Mouse (Mus musculus) CH12.LX (cell line): ENCODE results near the gene Lrig2. TPM values are rescaled to one million over a fixed set of nuclear protein-coding genes. Genes with fewer than 3 reads are reported as not detected.

Experiments used
- DNase-seq: peaks from one replicate; pipeline ENCODE4 v3.0.0-alpha.2; 2013; ENCODE audit errors: extremely low read depth
- H3K27ac ChIP-seq: 2 replicates; pipeline ENCODE4 v1.5.1; 2012; ENCODE audit warnings: low read depth, mild to moderate bottlenecking, control low read depth, moderate library complexity; ENCODE audit not compliant: insufficient read depth
- H3K27me3 ChIP-seq: replicated peaks from 2 replicates; pipeline ENCODE3; 2012; ENCODE audit warnings: inconsistent platforms
- H3K36me3 ChIP-seq, 2 experiments: replicated peaks in 1 of 2; 2 replicates each; pipeline versions ENCODE3 to v1.6.1; 2012; ENCODE audit warnings: inconsistent platforms in 1 of 2, low read length in 1 of 2, mild to moderate bottlenecking in 1 of 2, mixed read lengths in 1 of 2, moderate library complexity in 1 of 2; ENCODE audit not compliant: control insufficient read depth in 1 of 2, insufficient read depth in 1 of 2
- H3K4me1 ChIP-seq, 2 experiments: 2 replicates each; pipeline ENCODE4 v1.6.1; 2012; ENCODE audit warnings: inconsistent platforms in 1 of 2, moderate library complexity in 1 of 2; ENCODE audit not compliant: insufficient read depth in 2 of 2, control insufficient read depth in 1 of 2
- H3K4me2 ChIP-seq: 2 replicates; pipeline ENCODE4 v1.6.1; 2012; ENCODE audit warnings: low read depth, mild to moderate bottlenecking, control low read depth; ENCODE audit not compliant: poor library complexity, insufficient read depth, severe bottlenecking
- H3K4me3 ChIP-seq, 3 experiments: fragments of 150-350 bp in 1 of 3; sonication (generic) in 1 of 3; replicated peaks in 1 of 3; 2 replicates each; pipeline versions ENCODE3 to v1.5.1; 2011 to 2012; ENCODE audit warnings: low read depth in 2 of 3, low read length in 2 of 3, mild to moderate bottlenecking in 2 of 3, moderate library complexity in 2 of 3, control low read depth in 1 of 3, improper control_type of control experiment in 1 of 3, inconsistent platforms in 1 of 3, mixed read lengths in 1 of 3; ENCODE audit not compliant: poor library complexity in 1 of 3
- H3K79me2 ChIP-seq: replicated peaks from 2 replicates; pipeline ENCODE4 v1.6.1; 2012; ENCODE audit warnings: mild to moderate bottlenecking, moderate library complexity; ENCODE audit not compliant: control insufficient read depth, poor library complexity, insufficient read depth, severe bottlenecking; ENCODE audit errors: extremely low read depth
- H3K9ac ChIP-seq: 2 replicates; pipeline ENCODE4 v1.6.1; 2012; ENCODE audit warnings: low read depth, mild to moderate bottlenecking, control low read depth, moderate library complexity; ENCODE audit not compliant: insufficient read depth
- H3K9me3 ChIP-seq: replicated peaks from 2 replicates; pipeline ENCODE3; 2012; ENCODE audit warnings: low read length, inconsistent platforms, mixed read lengths
- CHD2 ChIP-seq: IDR thresholded peaks from 2 replicates; pipeline ENCODE4 v1.6.1; 2011; ENCODE audit warnings: low read length, improper control_type of control experiment
- CTCF ChIP-seq, 2 experiments: IDR thresholded peaks in 1 of 2; conservative IDR thresholded peaks in 1 of 2; 2 replicates each; pipeline ENCODE4 v1.5.1; 2011 to 2012; ENCODE audit warnings: low read depth in 2 of 2, low read length in 2 of 2, improper control_type of control experiment in 1 of 2, inconsistent platforms in 1 of 2, mild to moderate bottlenecking in 1 of 2, moderate library complexity in 1 of 2
- E2F4 ChIP-seq: IDR thresholded peaks from 2 replicates; pipeline ENCODE4 v1.6.1; 2011; ENCODE audit warnings: low read depth, low read length, improper control_type of control experiment; ENCODE audit not compliant: insufficient replicate concordance
- EP300 ChIP-seq: IDR thresholded peaks from 2 replicates; pipeline ENCODE4 v1.6.1; 2011; ENCODE audit warnings: low read length, improper control_type of control experiment
- ETS1 ChIP-seq: conservative IDR thresholded peaks from 2 replicates; pipeline ENCODE4 v1.6.1; 2012; ENCODE audit warnings: low read depth, mild to moderate bottlenecking, inconsistent platforms, low read length, improper control_type of control experiment, moderate library complexity
- IRF4 ChIP-seq: IDR thresholded peaks from 2 replicates; pipeline ENCODE4 v1.6.1; 2014; ENCODE audit warnings: low read depth, mild to moderate bottlenecking, inconsistent platforms, low read length, improper control_type of control experiment
- JUN ChIP-seq: IDR thresholded peaks from 2 replicates; pipeline ENCODE4 v1.6.1; 2011; ENCODE audit warnings: low read depth, mild to moderate bottlenecking, low read length, improper control_type of control experiment, moderate library complexity; ENCODE audit not compliant: insufficient read depth
- JUND ChIP-seq: conservative IDR thresholded peaks from 2 replicates; pipeline ENCODE4 v1.6.1; 2011; ENCODE audit warnings: low read depth, low read length, improper control_type of control experiment
- KAT2A ChIP-seq: IDR thresholded peaks from 2 replicates; pipeline ENCODE4 v1.6.1; 2012; ENCODE audit warnings: low read length, improper control_type of control experiment, inconsistent platforms; ENCODE audit not compliant: insufficient replicate concordance
- MAX ChIP-seq: IDR thresholded peaks from 2 replicates; pipeline ENCODE4 v1.6.1; 2011; ENCODE audit warnings: low read length, improper control_type of control experiment
- MAZ ChIP-seq: IDR thresholded peaks from 2 replicates; pipeline ENCODE4 v1.6.1; 2012; ENCODE audit warnings: low read depth, mild to moderate bottlenecking, inconsistent platforms, low read length, improper control_type of control experiment, moderate library complexity
- MEF2A ChIP-seq: IDR thresholded peaks from 2 replicates; pipeline ENCODE4 v1.6.1; 2014; ENCODE audit warnings: low read depth, mild to moderate bottlenecking, inconsistent platforms, low read length, improper control_type of control experiment, borderline replicate concordance
- MXI1 ChIP-seq: IDR thresholded peaks from 2 replicates; pipeline ENCODE4 v1.6.1; 2011; ENCODE audit warnings: mild to moderate bottlenecking, low read depth, low read length, improper control_type of control experiment
- NELFE ChIP-seq: IDR thresholded peaks from 2 replicates; pipeline ENCODE4 v1.6.1; 2011; ENCODE audit warnings: low read depth, low read length, improper control_type of control experiment
- PAX5 ChIP-seq: IDR thresholded peaks from 2 replicates; pipeline ENCODE4 v1.6.1; 2012; ENCODE audit warnings: low read length, inconsistent platforms, mixed read lengths
- TBP ChIP-seq: conservative IDR thresholded peaks from 2 replicates; pipeline ENCODE4 v1.6.1; 2011; ENCODE audit warnings: low read depth, low read length, improper control_type of control experiment
- TCF12 ChIP-seq: IDR thresholded peaks from 2 replicates; pipeline ENCODE4 v1.6.1; 2014; ENCODE audit warnings: low read depth, mild to moderate bottlenecking, inconsistent platforms, low read length, improper control_type of control experiment
- ZMIZ1 ChIP-seq: IDR thresholded peaks from 2 replicates; pipeline ENCODE4 v1.6.1; 2012; ENCODE audit warnings: low read depth, mild to moderate bottlenecking, inconsistent platforms, low read length, improper control_type of control experiment
- dilution Hi-C: fragments of 300-500 bp; cut with MboI; formaldehyde crosslinking; loops from 2 replicates; pipeline ENCODE4 v1.14.3; 2020; ENCODE audit warnings: low sequenced_read_pairs; ENCODE audit not compliant: extremely low pct_unique_long_range_greater_than_20kb, extremely low pct_ligation_motif_present
- in situ Hi-C: fragments of 300-500 bp; cut with MboI; formaldehyde crosslinking; loops from 3 replicates; pipeline ENCODE4 v1.14.3; 2019; ENCODE audit warnings: low sequenced_read_pairs, low pct_ligation_motif_present, low pct_unique_long_range_greater_than_20kb, mixed read lengths
- polyA plus RNA-seq: library from polyadenylated mRNA; unstranded; fragments of >175 nt; gene quantifications from 2 replicates; pipeline ENCODE4 v1.2.1, GENCODE M21; 2012; ENCODE audit warnings: low read depth; ENCODE audit not compliant: insufficient read length
- total RNA-seq, 2 experiments: library from RNA; depleted of rRNA; stranded (reverse); fragments of 300-350 nt in 1 of 2; fragments of >200 nt in 1 of 2; gene quantifications; 2 replicates each; pipeline ENCODE4 v1.2.3; 2012 to 2014

The Lrig2 gene
- total and polyA plus RNA-seq, 3 experiments: 2.8 to 5.4 (median 5.1) TPM

GRCm38 (mm10) chr3:104424346-104424745, 87.4 kb downstream of the Lrig2 start:
- dilution Hi-C loops: no loop called here
- Histone ChIP-seq H3K36me3 (no peaks in the 10 kb centered on the region), H3K4me2 (no peak overlapping the region), H3K4me3 (no peak overlapping the region), H3K9me3 (no peaks in the 10 kb centered on the region), H3K27me3 (no peaks in the 10 kb centered on the region)
- DNase-seq: no peak
- TF ChIP-seq EP300 (no peak), MEF2A (no peak), NELFE (no peak), CHD2 (no peak)
- TF ChIP-seq, all 38 proteins: peak for 0
- Histone ChIP-seq H3K27ac (no peak overlapping the region), H3K9ac (no peak overlapping the region), H3K4me1 (no peaks in the 10 kb centered on the region), H3K79me2 (no peaks in the 10 kb centered on the region)
- in situ Hi-C loops: no loop called here

- TF ChIP-seq PAX5 (no peak), JUN (no peak), ETS1 (no peak), CTCF (conservative IDR thresholded peaks at IDR 0.05 in 1 of 2, IDR thresholded peaks at IDR 0.05 in 1 of 2; ENCODE audit: low read depth in 2 of 2, low read length in 2 of 2) (no peak), TBP (no peak), IRF4 (no peak), JUND (no peak), MAZ (no peak), ZMIZ1 (no peak), E2F4 (no peak), TCF12 (no peak)
- H3K27me3 ChIP-seq: no peaks in the 10 kb centered on the region
- no peak overlapping the region for H3K9ac ChIP-seq
- no peak overlapping the region for H3K4me2 ChIP-seq
- no peaks in the 10 kb centered on the region for H3K9me3 ChIP-seq
- dilution Hi-C loops (no loop called here), in situ Hi-C loops (no loop called here)
- no peaks in the 10 kb centered on the region for H3K4me1 ChIP-seq
- H3K27ac ChIP-seq: no peak overlapping the region
- H3K4me3 ChIP-seq: no peak overlapping the region
- no peaks in the 10 kb centered on the region for H3K36me3 ChIP-seq
- H3K79me2 ChIP-seq: no peaks in the 10 kb centered on the region
- no peak for DNase-seq
Measured at GRCm38 (mm10) chr3:104420929-104421328, 90.8 kb downstream of the Lrig2 start.

GRCm38 (mm10) chr3:104419990-104420389, 91.7 kb downstream of the Lrig2 start:
- Histone ChIP-seq H3K4me3 (no peak overlapping the region), H3K9me3 (no peaks in the 10 kb centered on the region), H3K4me1 (no peaks in the 10 kb centered on the region), H3K79me2 (no peaks in the 10 kb centered on the region), H3K27me3 (peaks cover 1% of the 10 kb centered on the region), H3K9ac (no peak overlapping the region), H3K4me2 (no peak overlapping the region), H3K27ac (no peak overlapping the region)
- dilution Hi-C loops: no loop called here
- in situ Hi-C loops: no loop called here
- DNase-seq: no peak
- no peak for TF ChIP-seq MAX
- no peak for TF ChIP-seq KAT2A
- no peak for TF ChIP-seq E2F4
- TF ChIP-seq MXI1: no peak
- TF ChIP-seq MAZ: no peak
- TF ChIP-seq, all 38 proteins: peak for 0
- no peaks in the 10 kb centered on the region for H3K36me3 ChIP-seq
